Mouse (Mus musculus): ENCODE results near the gene Fat4. TPM values are rescaled to one million over a fixed set of nuclear protein-coding genes. Genes with fewer than 3 reads are reported as not detected.

The Fat4 gene
- polyA plus RNA-seq, 1 experiment, result 0.83 TPM

DNA sequence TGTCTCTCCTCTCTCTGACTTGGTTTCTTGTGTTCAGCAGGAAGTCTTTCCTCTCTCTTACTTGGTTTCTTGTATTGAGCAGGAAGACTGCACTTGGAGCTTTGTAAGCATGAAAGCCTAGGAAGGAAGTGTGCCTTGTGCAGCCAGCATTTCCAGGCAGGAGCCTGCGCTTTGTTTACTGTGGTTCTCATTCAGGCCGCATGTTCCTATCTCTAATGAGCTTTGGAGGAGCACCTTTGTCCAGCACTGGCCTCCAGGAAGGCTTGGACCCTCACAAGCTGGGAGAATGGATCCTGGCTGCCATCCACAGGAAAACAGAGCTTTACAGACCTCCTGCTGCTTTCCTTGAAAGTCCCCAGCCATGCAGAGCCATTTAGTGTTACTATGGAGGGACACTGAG lies 32.2 kb downstream of the Fat4 start:
- Histone ChIP-seq H3K27ac (ENCODE audit: insufficient read depth, low read length) (no peak overlapping the region), H3K4me1 (ENCODE audit: control insufficient read depth, insufficient read depth, insufficient read length) (no peaks in the 10 kb centered on the region), H3K4me3 (ENCODE audit: extremely low read depth, insufficient read depth, insufficient read length) (no peak overlapping the region), H3K27me3 (ENCODE audit: control insufficient read depth, insufficient read depth, low read length) (no peaks in the 10 kb centered on the region), H3K36me3 (ENCODE audit: control insufficient read depth, insufficient read depth, low read length) (no peaks in the 10 kb centered on the region)
- no peak for DNase-seq (ENCODE audit: low read depth in 1 of 2, low spot score in 2 of 2)
- no peak for TF ChIP-seq CTCF (IDR thresholded peaks at IDR 0.05; ENCODE audit: extremely low read depth, insufficient read depth, insufficient read length, insufficient replicate concordance)
- no peak for TF ChIP-seq POLR2A (IDR thresholded peaks at IDR 0.05; ENCODE audit: low read depth, low read length)
- 75% methylated on average over 2 of the region's 2 CpGs for WGBS

- Histone ChIP-seq H3K36me3 (ENCODE audit: control insufficient read depth, insufficient read depth, low read length) (no peaks in the 10 kb centered on the region), H3K27me3 (ENCODE audit: control insufficient read depth, insufficient read depth, low read length) (no peaks in the 10 kb centered on the region), H3K4me3 (ENCODE audit: extremely low read depth, insufficient read depth, insufficient read length) (no peak overlapping the region), H3K27ac (ENCODE audit: insufficient read depth, low read length) (no peak overlapping the region), H3K4me1 (ENCODE audit: control insufficient read depth, insufficient read depth, insufficient read length) (no peaks in the 10 kb centered on the region)
- no peak for DNase-seq (ENCODE audit: low read depth in 1 of 2, low spot score in 2 of 2)
- no peak for TF ChIP-seq CTCF (IDR thresholded peaks at IDR 0.05; ENCODE audit: extremely low read depth, insufficient read depth, insufficient read length, insufficient replicate concordance)
- no peak for TF ChIP-seq POLR2A (IDR thresholded peaks at IDR 0.05; ENCODE audit: low read depth, low read length)
- WGBS, result 79% methylated on average over 2 of the region's 2 CpGs
Measured at GRCm38 (mm10) chr3:38921031-38921430, 34.3 kb downstream of the Fat4 start.

GRCm38 (mm10) chr3:38923251-38923686 lies 36.5 kb downstream of the Fat4 start:
- 88% methylated on average over 7 of the region's 7 CpGs for WGBS
- no peak for DNase-seq (ENCODE audit: low read depth in 1 of 2, low spot score in 2 of 2)
- no peak overlapping the region for H3K27ac ChIP-seq (ENCODE audit: insufficient read depth, low read length)
- H3K27me3 ChIP-seq (ENCODE audit: control insufficient read depth, insufficient read depth, low read length), result no peaks in the 10 kb centered on the region
- TF ChIP-seq CTCF (IDR thresholded peaks at IDR 0.05; ENCODE audit: extremely low read depth, insufficient read depth, insufficient read length, insufficient replicate concordance) (no peak), POLR2A (IDR thresholded peaks at IDR 0.05; ENCODE audit: low read depth, low read length) (no peak)
- no peak overlapping the region for H3K4me3 ChIP-seq (ENCODE audit: extremely low read depth, insufficient read depth, insufficient read length)
- H3K36me3 ChIP-seq (ENCODE audit: control insufficient read depth, insufficient read depth, low read length), result no peaks in the 10 kb centered on the region
- no peaks in the 10 kb centered on the region for H3K4me1 ChIP-seq (ENCODE audit: control insufficient read depth, insufficient read depth, insufficient read length)

DNA sequence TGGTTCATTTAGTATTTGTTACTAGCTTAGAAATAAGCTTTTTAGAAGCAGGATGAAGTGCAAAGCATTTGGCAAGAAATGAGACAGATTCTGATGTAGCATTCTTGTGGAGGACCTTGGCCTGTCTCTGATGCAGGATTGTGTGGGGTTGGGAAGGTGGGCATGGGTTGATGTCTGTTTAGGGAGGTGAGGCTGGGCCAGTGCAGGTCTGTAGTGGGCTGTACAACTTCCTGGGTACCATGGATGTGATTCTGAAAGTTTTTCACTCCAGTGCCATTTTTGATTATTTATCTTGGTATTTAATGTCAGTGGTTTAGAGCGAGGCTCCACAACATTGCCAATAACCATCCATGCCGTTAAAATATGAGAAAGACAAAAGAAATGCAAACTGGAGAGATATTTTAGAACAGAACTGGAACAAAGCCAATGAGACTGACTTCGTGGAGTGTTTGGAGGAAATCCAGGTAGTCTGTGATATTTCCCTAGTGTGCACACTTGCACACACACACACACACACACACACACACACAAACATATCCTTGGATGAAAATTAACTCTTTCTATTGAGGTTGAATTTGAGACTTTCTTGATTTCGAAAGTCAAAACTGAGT lies 41.4 kb downstream of the Fat4 start:
- 73% methylated on average over 4 of the region's 4 CpGs for whole genome bisulfite sequencing
- DNase-seq (ENCODE audit: low read depth in 1 of 2, low spot score in 2 of 2), result no peak

DNA sequence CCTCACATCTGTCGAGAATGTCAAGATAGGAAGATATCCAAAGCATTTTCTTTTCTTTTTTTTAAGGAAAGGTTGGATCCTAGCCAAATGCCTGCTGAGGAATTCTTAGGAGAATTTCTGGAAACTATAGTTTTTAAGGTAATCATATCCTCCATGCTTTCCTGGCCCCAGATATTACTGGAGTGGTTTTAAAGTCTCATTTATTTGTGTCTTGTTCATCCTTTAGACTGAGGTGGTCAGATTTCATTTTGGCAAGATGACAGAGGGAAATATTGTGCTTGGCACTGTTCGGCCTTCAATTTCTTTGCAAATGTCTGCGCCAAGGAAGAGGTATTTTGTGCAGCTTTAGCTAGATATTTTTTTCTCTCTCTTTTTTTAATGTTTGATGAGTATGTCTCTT lies 42.0 kb downstream of the Fat4 start:
- 79% methylated on average over 3 of the region's 3 CpGs for WGBS
- no peak overlapping the region for H3K27ac ChIP-seq (ENCODE audit: insufficient read depth, low read length)
- no peaks in the 10 kb centered on the region for H3K27me3 ChIP-seq (ENCODE audit: control insufficient read depth, insufficient read depth, low read length)
- no peaks in the 10 kb centered on the region for H3K4me1 ChIP-seq (ENCODE audit: control insufficient read depth, insufficient read depth, insufficient read length)
- no peaks in the 10 kb centered on the region for H3K36me3 ChIP-seq (ENCODE audit: control insufficient read depth, insufficient read depth, low read length)
- DNase-seq (ENCODE audit: low read depth in 1 of 2, low spot score in 2 of 2), result no peak
- TF ChIP-seq CTCF (IDR thresholded peaks at IDR 0.05; ENCODE audit: extremely low read depth, insufficient read depth, insufficient read length, insufficient replicate concordance) (no peak), POLR2A (IDR thresholded peaks at IDR 0.05; ENCODE audit: low read depth, low read length) (no peak)
- H3K4me3 ChIP-seq (ENCODE audit: extremely low read depth, insufficient read depth, insufficient read length), result no peak overlapping the region

More for the DNA sequence above, 41.4 kb downstream of the Fat4 start:
- H3K27me3 ChIP-seq (ENCODE audit: control insufficient read depth, insufficient read depth, low read length), result no peaks in the 10 kb centered on the region
- no peaks in the 10 kb centered on the region for H3K36me3 ChIP-seq (ENCODE audit: control insufficient read depth, insufficient read depth, low read length)
- H3K4me1 ChIP-seq (ENCODE audit: control insufficient read depth, insufficient read depth, insufficient read length), result no peaks in the 10 kb centered on the region
- TF ChIP-seq POLR2A (IDR thresholded peaks at IDR 0.05; ENCODE audit: low read depth, low read length), result no peak
- TF ChIP-seq CTCF (IDR thresholded peaks at IDR 0.05; ENCODE audit: extremely low read depth, insufficient read depth, insufficient read length, insufficient replicate concordance), result no peak
- no peak overlapping the region for H3K4me3 ChIP-seq (ENCODE audit: extremely low read depth, insufficient read depth, insufficient read length)
- H3K27ac ChIP-seq (ENCODE audit: insufficient read depth, low read length), result no peak overlapping the region

DNA sequence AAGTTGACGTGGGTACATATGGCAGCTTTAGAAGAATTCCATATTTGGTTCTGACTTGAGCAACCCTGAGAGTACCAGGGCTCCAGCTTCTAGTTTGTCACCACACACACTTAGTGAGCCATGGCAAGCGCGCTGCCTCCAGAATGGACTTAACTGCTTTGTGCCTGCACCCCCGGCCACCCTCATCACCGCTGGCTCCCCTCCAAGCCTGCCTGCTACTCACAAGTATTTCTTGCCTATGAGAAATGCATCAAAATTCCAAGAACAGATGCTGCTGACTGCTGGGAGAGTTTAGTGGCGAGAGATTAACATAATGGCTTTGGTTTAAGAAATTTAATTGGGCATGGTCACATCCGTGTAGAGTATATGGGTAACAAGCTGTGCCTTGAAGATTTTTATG lies 48.0 kb downstream of the Fat4 start:
- Histone ChIP-seq H3K4me1 (ENCODE audit: control insufficient read depth, insufficient read depth, insufficient read length) (no peaks in the 10 kb centered on the region), H3K27ac (ENCODE audit: insufficient read depth, low read length) (no peak overlapping the region), H3K36me3 (ENCODE audit: control insufficient read depth, insufficient read depth, low read length) (no peaks in the 10 kb centered on the region), H3K4me3 (ENCODE audit: extremely low read depth, insufficient read depth, insufficient read length) (no peak overlapping the region), H3K27me3 (ENCODE audit: control insufficient read depth, insufficient read depth, low read length) (no peaks in the 10 kb centered on the region)
- no peak for DNase-seq (ENCODE audit: low read depth in 1 of 2, low spot score in 2 of 2)
- TF ChIP-seq CTCF (IDR thresholded peaks at IDR 0.05; ENCODE audit: extremely low read depth, insufficient read depth, insufficient read length, insufficient replicate concordance) (no peak), POLR2A (IDR thresholded peaks at IDR 0.05; ENCODE audit: low read depth, low read length) (no peak)
- WGBS, result 86% methylated on average over 7 of the region's 7 CpGs

- no peaks in the 10 kb centered on the region for H3K4me1 ChIP-seq (ENCODE audit: control insufficient read depth, insufficient read depth, insufficient read length)
- no peak for DNase-seq (ENCODE audit: low read depth in 1 of 2, low spot score in 2 of 2)
- no peaks in the 10 kb centered on the region for H3K36me3 ChIP-seq (ENCODE audit: control insufficient read depth, insufficient read depth, low read length)
- no peak overlapping the region for H3K27ac ChIP-seq (ENCODE audit: insufficient read depth, low read length)
- no peaks in the 10 kb centered on the region for H3K27me3 ChIP-seq (ENCODE audit: control insufficient read depth, insufficient read depth, low read length)
- no peak for TF ChIP-seq POLR2A (IDR thresholded peaks at IDR 0.05; ENCODE audit: low read depth, low read length)
- TF ChIP-seq CTCF (IDR thresholded peaks at IDR 0.05; ENCODE audit: extremely low read depth, insufficient read depth, insufficient read length, insufficient replicate concordance), result no peak
- 80% methylated on average over 7 of the region's 7 CpGs for WGBS
- no peak overlapping the region for H3K4me3 ChIP-seq (ENCODE audit: extremely low read depth, insufficient read depth, insufficient read length)
Measured at GRCm38 (mm10) chr3:38936485-38936884, 49.7 kb downstream of the Fat4 start.
